Mouse (Mus musculus) cerebellum, adult 9-10 months (tissue): Measurements from ENCODE around the gene Rae1.
A peak's percentile ranks its signal among the peaks of the same experiment; 100 is the strongest.

Source experiments
- DNase-seq: peaks from one replicate; pipeline ENCODE4 v3.0.0; 2022

The Rae1 gene

DNA sequence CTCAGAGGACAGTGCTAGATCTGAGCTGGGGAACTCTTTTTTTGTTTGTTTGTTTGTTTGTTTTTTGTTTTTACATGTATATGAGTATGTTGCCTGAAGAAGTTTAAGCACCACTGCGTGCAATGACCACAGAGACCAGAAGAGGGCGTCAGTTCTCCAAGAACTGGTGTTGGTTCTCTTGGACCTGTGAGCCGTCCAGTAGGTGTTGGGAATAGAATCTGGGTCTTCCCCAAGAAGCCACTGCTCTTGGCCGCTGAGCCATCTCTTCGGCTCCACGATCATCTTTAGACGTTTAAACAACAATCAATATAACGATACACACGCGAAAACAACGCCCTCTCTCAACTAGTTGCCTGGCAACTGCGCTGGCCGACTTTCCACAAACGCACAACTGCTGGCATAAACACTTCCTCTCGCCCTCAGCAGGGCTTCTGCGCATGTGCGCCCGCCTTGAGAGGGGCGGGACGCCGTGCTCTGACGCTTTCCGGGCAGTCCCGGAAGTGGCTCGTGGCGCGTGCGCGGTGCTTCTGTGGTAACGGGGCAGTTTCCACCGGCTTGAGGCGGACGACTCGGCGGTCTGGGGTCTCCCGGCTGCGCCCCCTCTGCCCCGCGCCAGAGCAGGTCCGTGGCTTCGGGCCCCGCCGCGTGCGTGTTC, at the start of gene Rae1:
Gene Rae1 (plus strand): TSS at position 488 of the 655 bp plus-strand sequence.
- peak; percentile 98 for DNase-seq

DNA sequence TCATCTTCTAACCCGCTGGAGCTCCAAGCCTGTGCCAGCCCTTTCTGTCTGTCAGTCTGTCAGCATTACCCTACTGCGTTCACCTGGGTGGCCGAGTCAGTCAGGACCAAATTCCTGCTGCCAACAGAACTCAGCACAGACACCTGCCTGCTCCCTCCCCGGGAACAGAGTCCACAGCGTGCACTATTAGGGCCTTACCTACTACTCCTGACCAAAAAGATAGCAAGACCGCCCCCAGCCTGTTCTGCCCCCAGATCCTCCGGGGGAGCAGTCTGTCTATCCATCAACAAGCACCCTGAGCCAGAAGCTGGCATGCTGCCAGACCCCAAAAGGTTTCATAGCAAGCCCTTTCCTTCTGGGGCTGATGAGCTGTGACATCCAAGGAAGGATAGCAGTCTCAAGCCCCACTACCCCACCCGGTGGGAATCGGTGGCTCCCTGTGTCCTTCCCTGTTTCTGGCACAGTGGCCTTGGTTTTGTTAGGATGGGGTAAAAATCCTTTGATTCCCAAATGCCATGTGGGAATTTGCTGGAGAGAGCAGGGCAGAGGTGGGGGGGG, 49.7 kb upstream of the Rae1 start:
- DNase-seq = no peak

DNA sequence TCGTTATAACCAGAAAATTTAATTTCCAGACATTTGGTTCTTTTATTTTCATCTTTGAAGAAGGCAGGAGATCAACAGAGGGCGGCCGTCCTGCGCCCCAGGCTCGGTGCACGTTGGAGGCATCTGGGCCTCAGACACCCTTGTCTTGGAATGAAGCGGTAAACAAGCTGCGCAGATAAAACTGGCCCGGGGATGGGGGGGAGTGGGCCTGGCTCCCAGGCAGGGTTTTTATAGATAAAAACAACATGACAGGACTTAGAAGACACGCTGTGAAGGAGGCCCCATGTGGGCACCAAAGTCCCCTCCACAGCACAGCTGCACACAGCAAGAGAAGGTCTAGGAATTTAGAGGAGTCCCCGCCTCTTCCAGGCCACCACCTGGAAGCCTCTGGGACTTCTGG, 49.2 kb upstream of the Rae1 start:
- no peak for DNase-seq

DNA sequence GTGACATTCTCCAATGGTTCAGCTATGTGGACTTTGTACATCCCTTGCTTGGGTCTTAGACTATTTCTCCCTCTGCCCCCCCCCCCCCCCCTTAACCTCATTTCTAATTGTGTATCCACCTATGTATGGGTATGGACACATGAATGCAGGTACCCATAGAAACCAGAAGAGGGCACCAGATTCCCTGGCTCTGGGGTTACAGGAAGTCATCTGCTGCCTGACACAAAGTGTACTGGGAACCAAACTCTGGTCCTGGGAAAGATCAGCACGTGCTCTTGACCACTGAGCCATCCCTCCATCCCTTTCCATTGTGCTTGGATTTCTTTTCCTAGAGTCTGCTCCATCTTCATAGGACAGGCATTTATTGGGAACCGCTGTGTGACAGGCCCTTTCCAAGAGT, 47.9 kb upstream of the Rae1 start:
- DNase-seq = no peak

DNA sequence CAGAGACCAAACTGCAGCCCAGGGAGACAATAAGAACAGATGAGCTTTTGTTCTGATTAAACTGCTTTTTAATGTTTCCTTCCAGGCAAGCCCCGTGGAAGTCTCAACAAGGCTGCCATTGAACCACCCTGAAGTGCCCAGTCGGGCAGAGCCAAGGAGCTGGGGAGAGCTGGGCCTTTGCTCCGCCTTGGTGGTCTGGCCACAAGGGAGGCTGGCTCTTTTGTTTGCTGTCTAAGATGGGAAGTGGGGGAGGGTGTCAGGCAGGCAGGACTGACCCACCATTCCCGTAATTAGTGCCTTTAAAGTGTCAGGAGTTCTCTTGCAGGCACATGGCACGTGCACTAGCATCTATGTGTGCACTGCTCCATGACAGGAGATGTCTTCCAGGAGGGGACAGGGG, 41.3 kb upstream of the Rae1 start:
- no peak for DNase-seq

DNA sequence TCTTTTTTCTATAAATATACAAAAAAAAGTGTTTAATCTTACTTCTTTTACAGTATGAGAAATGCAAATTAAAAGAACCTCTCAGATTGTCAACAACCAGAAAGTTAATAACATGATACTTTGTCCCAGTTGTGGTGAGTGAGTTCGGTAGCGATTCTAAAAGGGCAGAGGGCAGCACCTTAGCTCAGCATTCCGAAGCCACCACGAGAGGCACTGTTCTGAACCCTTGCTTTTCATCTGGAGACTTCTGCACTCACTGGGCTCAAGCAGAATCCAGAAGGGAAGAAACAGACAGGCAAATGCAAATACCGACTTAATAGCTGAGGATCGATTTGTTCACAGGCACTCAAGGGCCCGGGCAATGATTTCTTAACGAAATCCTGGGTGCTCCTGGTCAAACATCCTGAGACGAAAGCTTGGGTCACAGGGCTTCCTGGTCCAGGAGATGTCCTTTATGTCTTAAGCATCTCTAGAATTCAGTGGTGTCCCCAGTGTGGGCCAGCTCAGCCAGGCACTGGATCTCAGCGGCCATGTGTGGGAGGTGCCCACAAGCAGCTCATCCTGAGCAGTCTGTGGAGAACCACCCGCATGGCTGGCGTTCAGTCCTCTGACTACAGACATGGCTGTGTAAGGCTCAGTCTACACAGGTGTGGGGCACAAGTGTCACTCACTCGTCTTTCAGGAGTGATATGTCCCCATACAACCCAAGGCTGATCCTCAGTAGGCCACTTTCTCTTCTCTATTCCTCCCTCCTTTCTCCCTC, 40.7 kb upstream of the Rae1 start:
- no peak for DNase-seq

DNA sequence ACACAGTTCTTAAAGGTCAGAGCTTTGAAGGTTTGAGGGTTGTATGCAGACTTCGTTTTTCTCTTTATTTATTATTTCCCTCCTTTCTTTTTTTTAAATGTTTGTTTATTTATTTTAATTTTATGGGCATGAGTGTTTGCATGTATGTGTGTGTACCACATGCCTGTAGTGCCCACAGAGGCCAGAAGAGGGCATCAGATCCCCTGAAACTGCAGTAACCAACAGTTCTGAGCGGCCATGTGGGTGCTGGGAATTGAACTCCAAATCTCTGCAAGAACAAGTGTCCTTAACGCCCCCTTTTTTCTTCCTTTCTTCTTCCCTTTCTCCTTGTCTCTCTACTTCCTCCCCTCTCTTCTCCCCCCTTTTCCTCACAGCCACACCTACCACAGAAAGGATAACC, 39.6 kb upstream of the Rae1 start:
- DNase-seq = no peak

DNA sequence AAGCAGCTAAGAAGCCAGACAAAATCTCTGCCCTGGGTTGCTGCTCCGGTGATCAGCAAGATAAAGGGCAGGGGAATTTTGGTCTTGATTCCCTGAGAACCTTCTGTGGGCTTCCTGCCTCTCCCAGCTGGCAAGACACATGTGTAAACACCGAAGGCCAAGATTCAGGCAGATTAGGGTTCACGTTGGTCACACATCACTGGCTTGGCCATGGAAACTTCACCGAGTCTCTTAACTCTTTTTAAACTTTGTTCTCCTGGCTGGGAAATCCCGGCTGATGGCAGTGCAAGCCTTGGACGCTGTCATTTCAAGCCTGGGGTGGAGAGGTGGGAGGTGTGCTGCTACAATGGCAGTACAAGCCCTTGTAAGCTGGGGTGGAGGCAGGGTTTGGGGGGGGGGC, 38.7 kb upstream of the Rae1 start:
- DNase-seq = no peak

DNA sequence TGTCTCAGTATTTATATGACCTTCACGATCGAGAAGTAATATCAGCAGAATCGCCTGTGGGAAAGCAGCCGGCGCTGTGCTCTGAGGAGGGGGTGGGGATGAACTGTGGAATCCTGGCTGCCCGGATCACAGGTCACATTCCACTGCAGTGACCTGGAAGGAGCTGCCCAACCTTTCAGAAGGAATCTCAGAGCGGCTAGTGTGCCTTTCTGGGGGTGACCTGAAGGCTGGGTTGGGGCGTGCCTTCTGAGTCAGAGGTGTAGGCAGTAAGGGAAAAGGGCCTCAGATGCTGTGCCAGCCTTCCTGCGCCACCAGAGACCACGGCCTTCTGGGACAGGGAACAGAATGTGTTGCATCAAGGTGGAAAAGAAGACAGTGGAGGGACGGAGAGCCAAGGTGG, 34.7 kb upstream of the Rae1 start:
- no peak for DNase-seq

DNA sequence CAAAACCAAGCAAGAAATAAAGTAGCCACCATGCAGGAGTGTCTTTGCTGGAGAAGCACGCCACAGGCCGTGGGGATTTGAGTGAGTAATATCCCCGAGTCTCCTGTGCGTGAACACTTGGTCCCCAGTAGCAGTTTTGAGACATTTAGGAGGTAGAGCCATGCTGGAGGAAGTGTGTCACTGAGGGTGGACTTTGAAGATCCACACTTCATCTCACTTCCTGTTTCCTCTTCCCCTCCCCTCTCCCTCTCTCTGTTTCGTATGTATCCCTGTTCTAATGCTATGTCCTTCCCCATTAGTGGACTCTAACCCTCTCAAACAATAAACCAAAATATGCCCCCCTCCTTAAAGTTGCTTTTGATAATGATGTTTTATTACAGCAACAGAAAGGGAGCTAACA, 33.4 kb upstream of the Rae1 start:
- no peak for DNase-seq

DNA sequence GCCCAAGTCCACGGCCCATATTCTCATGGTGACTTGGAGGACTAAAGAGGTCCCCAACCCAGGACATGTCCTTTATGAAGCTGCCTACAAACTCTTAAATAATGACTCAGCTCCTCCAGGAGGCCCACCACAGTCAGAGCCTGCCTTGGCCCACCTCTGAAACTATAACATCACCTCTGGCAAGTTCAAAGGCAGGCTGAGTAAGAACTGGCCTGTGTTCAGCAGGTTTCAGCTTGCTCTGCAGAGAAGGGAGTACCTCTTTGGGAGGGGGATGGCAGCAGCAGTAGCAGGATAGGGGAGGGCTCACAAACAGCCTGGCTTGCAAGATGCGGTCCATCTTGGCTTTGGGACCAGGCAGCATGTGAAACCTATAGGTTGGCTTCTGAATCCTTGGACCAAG, 28.1 kb upstream of the Rae1 start:
- no peak for DNase-seq

DNA sequence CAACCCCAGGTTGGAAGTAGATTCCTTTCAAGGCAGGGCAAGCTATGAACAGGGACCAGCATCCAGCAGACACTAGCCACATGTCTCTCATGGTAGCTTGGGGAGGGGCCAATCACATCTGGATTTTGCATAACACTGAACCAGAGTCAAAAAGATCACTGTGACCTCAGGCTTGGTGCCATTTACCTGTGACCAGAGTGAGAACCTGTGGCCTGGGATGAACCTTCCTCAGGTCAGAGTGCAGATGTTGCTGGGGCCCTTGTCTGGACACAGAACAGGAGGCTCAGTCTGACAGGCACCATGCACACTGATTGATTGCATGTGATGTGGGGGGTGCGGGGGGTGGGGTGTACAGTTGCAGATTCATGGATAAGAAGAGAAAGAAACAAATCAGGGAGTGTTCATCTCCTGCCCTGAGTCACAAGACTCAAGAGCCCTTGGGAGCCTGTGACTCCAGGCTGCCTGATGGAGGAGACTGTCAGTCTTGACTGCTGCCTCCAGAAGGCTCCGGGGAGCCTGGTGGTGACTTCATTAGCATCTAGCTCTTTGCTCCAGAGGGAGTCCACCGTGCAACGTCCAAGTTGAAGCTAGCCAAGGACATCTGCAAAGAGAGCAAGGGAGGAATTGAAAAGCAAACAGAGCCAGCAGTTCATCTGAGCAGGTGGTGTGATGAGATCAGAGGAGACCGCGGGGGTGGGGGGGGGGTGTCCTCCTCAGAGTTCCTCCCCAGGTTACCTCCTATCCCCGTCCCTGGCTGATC, 25.9 kb upstream of the Rae1 start:
- no peak for DNase-seq

DNA sequence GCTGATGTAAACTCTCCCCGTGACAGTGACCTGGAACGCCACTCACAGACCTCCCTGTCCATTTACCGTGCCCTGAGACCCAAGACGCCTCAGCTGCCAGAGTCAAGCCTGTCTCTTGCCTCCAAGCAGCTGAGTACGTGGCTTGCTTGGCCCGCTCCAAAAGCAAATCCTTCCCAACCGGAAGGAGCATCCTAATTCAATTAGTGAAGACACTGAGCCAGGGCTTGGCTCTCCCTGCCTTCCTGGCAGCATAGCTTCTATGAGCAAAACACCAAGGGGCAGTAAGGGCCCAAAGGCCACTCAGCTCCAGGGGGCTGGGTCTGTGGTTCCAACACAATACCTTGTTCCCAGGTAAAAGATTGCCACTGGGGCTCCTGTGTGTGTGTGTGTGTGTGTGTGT, 25.2 kb upstream of the Rae1 start:
- DNase-seq = no peak

DNA sequence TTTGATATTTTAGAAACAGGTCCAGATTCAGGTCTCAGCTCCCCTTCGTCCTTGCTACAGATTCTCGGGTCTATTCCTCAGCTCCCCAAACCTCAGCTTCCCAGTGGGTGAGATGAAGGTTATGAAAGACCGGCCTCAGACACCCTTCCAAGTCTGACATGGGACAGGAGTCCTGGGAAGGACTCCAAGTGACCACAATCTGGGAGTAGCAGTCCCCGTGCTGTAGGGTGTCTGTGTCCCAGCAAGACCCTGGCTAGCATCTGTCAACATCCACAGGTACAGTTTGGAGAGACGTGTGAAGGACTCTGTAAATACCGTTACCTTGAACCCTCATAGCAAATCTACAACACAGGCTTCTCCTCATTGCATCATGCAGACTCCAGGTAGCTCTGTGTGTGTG, 24.8 kb upstream of the Rae1 start:
- no peak for DNase-seq

DNA sequence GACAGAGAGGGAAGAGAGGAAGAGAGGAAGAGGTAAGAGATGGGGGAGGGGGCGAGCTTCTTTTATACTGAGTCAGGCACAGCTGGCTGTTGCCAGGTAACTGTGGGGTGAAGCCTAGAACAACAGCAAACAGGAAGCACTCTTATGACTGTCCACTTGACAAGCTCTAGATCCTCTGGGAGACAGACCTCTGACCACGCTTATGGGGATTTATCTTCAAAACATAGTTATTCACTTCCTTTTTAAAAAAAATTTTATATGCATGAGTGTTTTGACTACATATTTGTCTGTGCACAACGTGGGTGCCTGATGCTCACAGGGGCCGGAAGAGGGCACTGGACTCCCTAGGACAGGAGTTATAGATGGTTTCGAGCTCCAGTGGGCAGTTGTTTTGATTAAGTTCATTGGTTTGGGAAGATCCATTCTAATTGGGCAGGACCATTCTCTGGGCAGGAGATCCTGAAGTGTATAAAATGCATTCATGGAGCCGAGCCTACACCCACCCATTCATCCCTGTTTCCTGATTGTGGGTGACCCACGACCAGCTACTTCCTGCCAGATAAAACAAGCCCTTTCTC, 23.2 kb upstream of the Rae1 start:
- DNase-seq = no peak

DNA sequence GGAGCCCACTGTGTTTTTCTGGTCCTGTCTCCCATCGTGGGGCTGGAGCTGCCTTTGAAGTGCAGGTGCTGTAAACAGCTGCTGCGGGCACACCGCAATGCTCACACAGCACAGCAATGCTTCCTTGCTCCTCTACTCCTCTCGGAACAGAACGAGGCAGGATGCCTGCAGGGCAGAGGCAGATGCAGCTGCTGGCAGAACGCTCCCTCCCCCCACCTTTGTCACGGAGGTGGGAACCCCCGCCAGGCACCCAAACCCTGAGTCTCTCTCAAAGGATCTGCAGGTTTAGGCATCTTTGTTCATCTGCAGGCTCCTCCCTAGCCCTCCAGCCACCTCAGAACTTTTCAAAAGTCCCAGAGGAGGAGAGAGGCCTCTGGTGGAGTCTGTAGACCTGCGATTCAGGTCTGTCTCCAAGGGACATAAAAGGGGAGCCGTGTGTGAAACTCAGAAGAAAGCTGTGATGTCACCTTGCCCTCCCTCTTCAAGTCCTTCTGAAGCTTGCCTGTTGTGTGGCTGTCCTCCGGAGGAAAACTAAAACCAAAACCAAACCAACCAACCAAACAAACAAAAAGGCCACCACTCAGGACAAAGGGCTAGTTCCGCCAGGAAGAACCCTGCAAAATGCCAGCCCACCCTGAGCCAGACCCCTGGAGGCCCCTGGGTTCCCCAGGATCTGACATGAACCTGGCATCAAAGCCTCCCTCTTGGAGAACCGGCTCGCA, 22.3 kb upstream of the Rae1 start, which contains the start of gene Spo11:
Gene Spo11 (plus strand): TSS at position 292 of the 722 bp plus-strand sequence.
- no peak for DNase-seq

DNA sequence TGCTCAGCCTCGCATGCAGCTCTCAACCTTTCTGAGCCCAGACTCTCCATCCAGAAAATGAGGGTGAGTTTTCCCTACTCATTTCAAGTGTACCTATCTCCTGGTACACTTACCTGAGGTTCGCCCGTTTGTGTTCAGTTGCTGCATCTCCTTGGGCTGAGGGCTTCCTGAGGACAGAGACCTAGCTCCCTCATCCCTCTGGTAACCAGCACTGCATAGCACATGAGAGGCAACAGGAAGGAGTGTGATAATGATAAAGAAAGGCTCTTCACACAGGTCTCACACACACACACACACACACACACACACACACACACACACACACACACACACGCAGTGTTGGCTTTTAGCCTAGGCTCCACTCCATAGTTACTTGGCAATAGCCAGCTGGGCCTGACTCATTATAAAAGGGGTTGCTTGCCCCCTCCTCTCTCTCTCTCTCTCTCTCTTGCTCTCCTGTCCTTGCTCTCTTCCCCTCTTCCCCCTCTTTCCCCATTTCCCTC, 21.7 kb upstream of the Rae1 start:
- no peak for DNase-seq

DNA sequence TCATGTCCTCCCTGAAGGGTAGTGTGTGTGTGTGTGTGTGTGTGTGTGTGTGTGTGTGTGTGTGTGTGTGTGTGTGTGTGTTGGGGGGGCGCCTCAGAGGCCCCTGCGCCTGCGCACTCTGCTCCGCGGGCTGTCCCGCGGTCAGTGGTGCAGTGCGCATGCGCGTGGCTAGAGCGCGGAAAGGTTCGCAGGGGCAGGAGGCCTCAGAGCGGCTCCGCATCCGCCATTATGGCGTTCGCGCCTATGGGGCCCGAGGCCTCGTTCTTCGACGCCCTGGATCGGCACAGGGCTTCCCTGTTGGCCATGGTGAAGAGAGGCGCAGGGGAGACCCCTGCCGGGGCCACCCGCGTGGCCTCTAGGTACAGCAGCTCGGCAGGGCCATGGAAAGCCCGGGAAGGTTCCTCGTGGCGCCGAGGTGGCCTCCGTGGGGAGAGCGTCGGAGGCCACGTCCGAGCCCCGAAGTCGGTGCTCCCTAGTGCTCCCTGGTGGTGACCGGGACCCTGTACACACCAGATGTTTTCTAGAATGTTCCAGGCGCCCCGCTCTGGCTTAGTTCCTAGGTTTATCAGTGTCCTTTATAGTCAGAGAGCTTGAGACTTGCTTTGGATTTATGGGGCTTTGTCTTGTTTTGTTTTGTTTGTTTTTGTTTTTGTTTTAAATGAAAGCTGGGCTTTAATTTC, 20.1 kb upstream of the Rae1 start:
- DNase-seq = no peak

DNA sequence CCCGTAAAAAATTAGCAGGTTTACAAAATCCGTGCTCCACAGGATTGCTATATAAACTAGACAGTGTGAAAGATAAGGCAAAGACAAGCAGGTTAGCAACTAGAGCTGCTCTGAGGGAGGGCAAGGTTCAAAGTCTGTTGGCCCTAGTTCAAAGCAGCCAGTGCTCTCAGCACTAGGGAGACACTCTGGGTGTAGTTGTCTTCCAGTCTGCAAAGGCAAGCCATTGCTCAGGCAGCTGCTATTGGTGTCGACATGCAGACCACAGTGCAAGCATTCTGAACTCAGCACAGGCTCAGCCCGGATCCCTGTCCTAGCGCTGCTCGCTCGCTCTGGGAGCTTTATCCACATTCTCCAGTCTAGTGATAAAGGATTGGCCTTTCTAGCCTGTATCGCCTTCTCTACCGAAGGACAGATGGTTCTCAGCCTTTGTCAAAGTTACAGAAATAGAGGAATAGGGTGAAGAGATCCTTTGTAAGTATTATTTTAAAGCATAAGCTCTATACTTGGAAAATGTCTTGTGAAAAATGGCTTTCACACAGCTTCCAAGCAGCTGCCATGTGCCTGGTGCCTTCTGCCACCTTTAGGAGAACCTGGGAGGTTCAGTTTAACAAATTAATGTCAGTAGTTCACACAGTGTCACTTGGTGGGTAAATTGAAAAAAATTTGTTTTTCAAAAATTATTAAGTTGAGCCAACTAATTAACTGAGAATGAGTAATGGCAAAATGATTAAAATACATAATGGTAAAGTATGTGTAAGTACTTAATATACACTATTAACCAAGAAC, 16.9 kb upstream of the Rae1 start:
- no peak for DNase-seq

DNA sequence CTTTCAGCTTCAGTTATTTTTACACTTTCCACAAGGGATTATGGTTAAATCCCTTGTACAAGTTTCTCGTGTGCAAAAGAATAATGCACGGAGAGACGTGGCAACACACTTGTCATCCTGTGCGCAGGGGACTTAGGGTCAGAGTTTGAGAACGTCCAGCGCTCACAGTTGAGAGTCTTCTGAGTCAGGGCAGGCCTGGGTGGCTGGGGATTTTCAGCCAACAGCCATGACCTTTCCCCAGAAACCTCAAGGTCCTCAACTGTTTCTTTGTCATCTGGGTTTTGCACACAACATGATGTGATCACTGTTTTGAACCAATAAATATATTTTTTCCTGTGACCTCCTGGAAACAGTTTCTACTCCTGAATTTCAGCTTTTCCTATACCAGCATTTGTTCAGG, 9.8 kb upstream of the Rae1 start:
- DNase-seq = no peak

DNA sequence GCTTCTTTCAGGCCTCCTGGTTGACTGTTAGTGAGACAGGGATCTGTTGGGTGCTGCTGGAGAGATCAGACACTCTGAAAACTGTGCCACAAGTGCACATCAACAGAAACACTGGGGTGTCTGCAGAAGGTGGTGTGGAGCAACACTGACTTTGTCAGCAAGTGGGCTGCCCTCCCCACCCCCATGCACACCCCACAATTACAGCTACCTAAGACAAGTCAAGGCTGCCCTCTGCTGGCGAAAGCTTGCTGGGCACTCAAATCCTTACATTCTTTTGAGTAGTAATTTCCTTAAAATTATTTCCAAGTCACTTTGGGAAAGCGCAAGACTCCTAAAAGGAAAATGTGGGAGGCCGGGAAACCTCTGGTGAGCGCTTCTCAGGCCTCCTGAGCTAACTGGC, 3.7 kb upstream of the Rae1 start:
- DNase-seq = peak; percentile 49
